In genomic region chr12:54440851-54441593, GRCm38 (mm10) we compare ENCODE assay signal across 18 mouse cellular contexts.
DNase-seq lines count a peak whose midpoint lies in the region; ATAC-seq and TF ChIP-seq lines count a peak whose summit lies in the region.
"Had no signal": no experiment of that assay in that cellular context is flagged by ENCODE, and none has a peak within 500 bp of the region (broad histone marks: within the 10 kb centered on the region; RNA-seq: fewer than 3 reads in every experiment).

No protein-coding gene starts in this region.

- H3K27me3 ChIP-seq in forebrain, embryonic 14.5 days (replicated peaks; ENCODE audit: control insufficient read depth, insufficient read depth, low read length) = no peaks in the 10 kb centered on the region
- no peaks in the 10 kb centered on the region for H3K27me3 ChIP-seq in forebrain, embryonic 12.5 days
- H3K27me3 ChIP-seq in kidney, adult 2 months (replicated peaks; ENCODE audit: control insufficient read depth, insufficient read depth, low read length) = no peaks in the 10 kb centered on the region
- H3K27me3 ChIP-seq: heart, embryonic 12.5 days had no signal

- TF ChIP-seq POLR2A in kidney, adult 2 months (IDR thresholded peaks at IDR 0.05; ENCODE audit: low read depth, low read length) = no peak
- no peak for TF ChIP-seq POLR2A in brain, embryonic 14.5 days (IDR thresholded peaks at IDR 0.05; ENCODE audit: borderline replicate concordance, extremely low read depth, insufficient read depth, insufficient read length, poor library complexity, severe bottlenecking)

- no peak overlapping the region for H3K4me3 ChIP-seq in forebrain, embryonic 14.5 days (ENCODE audit: low read depth, low read length)
- no peak overlapping the region for H3K4me3 ChIP-seq in forebrain, embryonic 12.5 days (replicated peaks)
- H3K4me3 ChIP-seq in kidney, adult 2 months (ENCODE audit: insufficient read depth, low read depth, low read length) = no peak overlapping the region
- H3K4me3 ChIP-seq: embryonic facial prominence, embryonic 10.5 days; gastrocnemius, adult 2 months; heart, adult 2 months; heart, embryonic 12.5 days; hindbrain, embryonic 10.5 days had no signal

- no peak overlapping the region for H3K4me2 ChIP-seq in forebrain, embryonic 14.5 days (ENCODE audit: low read length)
- H3K4me2 ChIP-seq in forebrain, embryonic 12.5 days = no peak overlapping the region
- H3K4me2 ChIP-seq: heart, embryonic 12.5 days; hindbrain, embryonic 14.5 days had no signal

- peak; percentile 73 for DNase-seq in forebrain, embryonic 14.5 days (ENCODE audit: low spot score)
- peak; percentile 54 for DNase-seq in kidney, adult 2 months
- DNase-seq in kidney, adult 11 months = no peak
- peak; percentile 84 for DNase-seq in brain, embryonic 14.5 days (ENCODE audit: low read depth)
- DNase-seq in layer of hippocampus, adult 9-10 months (ENCODE audit: low spot score) = no peak
- DNase-seq in urinary bladder, postnatal 36 days (ENCODE audit: low spot score in 2 of 2) = no peak
- DNase-seq: adrenal gland, postnatal 14 days; cerebellum, adult 2 months; cerebellum, postnatal 10 days; gastrocnemius, adult 2 months; gastrocnemius, postnatal 25 days; heart, adult 2 months had no signal

- H3K9me3 ChIP-seq in forebrain, embryonic 14.5 days (replicated peaks; ENCODE audit: control insufficient read depth, low read length) = no peaks in the 10 kb centered on the region
- no peaks in the 10 kb centered on the region for H3K9me3 ChIP-seq in forebrain, embryonic 12.5 days
- H3K9me3 ChIP-seq: embryonic facial prominence, embryonic 10.5 days; heart, embryonic 12.5 days; hindbrain, embryonic 10.5 days had no signal

- TF ChIP-seq CTCF in kidney, adult 2 months (conservative IDR thresholded peaks at IDR 0.05; ENCODE audit: insufficient read depth, insufficient read length, low read depth, low read length) = no peak
- TF ChIP-seq CTCF in brain, embryonic 14.5 days (IDR thresholded peaks at IDR 0.05; ENCODE audit: borderline replicate concordance, extremely low read depth, insufficient read depth, insufficient read length) = no peak

- WGBS in forebrain, embryonic 14.5 days = 27% methylated on average over 6 of the region's 6 CpGs
- 65% methylated on average over 6 of the region's 6 CpGs for WGBS in forebrain, embryonic 12.5 days
- WGBS in kidney, adult 2 months = 40% methylated on average over 6 of the region's 6 CpGs

- H3K36me3 ChIP-seq in forebrain, embryonic 14.5 days (ENCODE audit: control insufficient read depth, insufficient read depth, low read length) = no peaks in the 10 kb centered on the region
- no peaks in the 10 kb centered on the region for H3K36me3 ChIP-seq in forebrain, embryonic 12.5 days (replicated peaks)
- H3K36me3 ChIP-seq in kidney, adult 2 months (ENCODE audit: control insufficient read depth, insufficient read depth, low read length) = no peaks in the 10 kb centered on the region
- H3K36me3 ChIP-seq: embryonic facial prominence, embryonic 10.5 days; heart, embryonic 12.5 days; hindbrain, embryonic 10.5 days had no signal

- peak; percentile 58; the same call in 1 of the 2 replicates for ATAC-seq in forebrain, embryonic 14.5 days
- ATAC-seq in forebrain, embryonic 12.5 days (ENCODE audit: low FRiP score) = no peak
- ATAC-seq: intestine, embryonic 16.5 days had no signal

- H3K27ac ChIP-seq in forebrain, embryonic 14.5 days (ENCODE audit: low read depth, low read length) = no peak overlapping the region
- H3K27ac ChIP-seq in forebrain, embryonic 12.5 days = no peak overlapping the region
- peak overlapping the region; percentile 82 for H3K27ac ChIP-seq in kidney, adult 2 months (ENCODE audit: insufficient read depth, low read depth, low read length)
- H3K27ac ChIP-seq: embryonic facial prominence, embryonic 10.5 days; gastrocnemius, adult 2 months; heart, adult 2 months; hindbrain, embryonic 10.5 days; hindbrain, embryonic 14.5 days had no signal

- H3K9ac ChIP-seq in forebrain, embryonic 14.5 days (ENCODE audit: low read length) = no peak overlapping the region
- H3K9ac ChIP-seq in forebrain, embryonic 12.5 days = no peak overlapping the region
- H3K9ac ChIP-seq: heart, embryonic 12.5 days; hindbrain, embryonic 14.5 days had no signal

- peaks cover 5% of the 10 kb centered on the region; the same call in 1 of the 2 replicates for H3K4me1 ChIP-seq in forebrain, embryonic 14.5 days (ENCODE audit: control insufficient read depth, insufficient read depth, low read length)
- H3K4me1 ChIP-seq in forebrain, embryonic 12.5 days = no peaks in the 10 kb centered on the region
- peaks cover 17% of the 10 kb centered on the region; the same call in 1 of the 2 replicates for H3K4me1 ChIP-seq in kidney, adult 2 months (ENCODE audit: control insufficient read depth, insufficient read depth, low read length)

Comparison
In these comparisons a context has a peak if more than half of its experiments do, and no peak if none do; other contexts are left out.
1. DNase-seq: peak in forebrain, embryonic 14.5 days (single experiment), kidney, adult 2 months (single experiment) and brain, embryonic 14.5 days (single experiment); none in kidney, adult 11 months (single experiment), layer of hippocampus, adult 9-10 months (single experiment) and urinary bladder, postnatal 36 days (0 of 2).